In genomic region chr11:95009629-95010014, GRCm38 (mm10) we compare ENCODE assay signal across 8 mouse cellular contexts. TPM values are rescaled to one million over a fixed set of nuclear protein-coding genes. Genes with fewer than 3 reads are reported as not detected.
DNase-seq lines count a peak whose midpoint lies in the region; ATAC-seq lines count a peak whose summit lies in the region.

Gene Samd14, plus strand, starts transcription at chr11:95009879.

- H3K4me2 ChIP-seq in intestine, embryonic 16.5 days (ENCODE audit: low read depth, low read length), result peak within 1 kb of the TSS; percentile 85
- peak within 1 kb of the TSS; percentile 85 for H3K4me2 ChIP-seq in limb, embryonic 13.5 days (replicated peaks)
- peak within 1 kb of the TSS; percentile 80 for H3K4me2 ChIP-seq in midbrain, embryonic 12.5 days (replicated peaks)

- H3K9me3 ChIP-seq in intestine, embryonic 16.5 days (ENCODE audit: control insufficient read depth, low read length), result no peaks in the 10 kb centered on the region
- H3K9me3 ChIP-seq in limb, embryonic 13.5 days, result no peaks in the 10 kb centered on the region
- no peaks in the 10 kb centered on the region for H3K9me3 ChIP-seq in midbrain, embryonic 12.5 days

- peak; percentile 29 to 31 for DNase-seq in B cell, adult 2 months
- DNase-seq in Muller cell, postnatal 12 days (ENCODE audit: inconsistent ontology term), result peak; percentile 97
- DNase-seq in gastrocnemius, postnatal 10 days, result peak; percentile 66
- peak; percentile 68 for DNase-seq in yolk sac, embryonic 10.5 days (ENCODE audit: low spot score)

- peaks cover 31% of the 10 kb centered on the region for H3K4me1 ChIP-seq in intestine, embryonic 16.5 days (ENCODE audit: control insufficient read depth, insufficient read depth, low read length)
- peaks cover 53% of the 10 kb centered on the region for H3K4me1 ChIP-seq in limb, embryonic 13.5 days
- peaks cover 61% of the 10 kb centered on the region for H3K4me1 ChIP-seq in midbrain, embryonic 12.5 days

- peak within 1 kb of the TSS; percentile 91 for H3K27ac ChIP-seq in intestine, embryonic 16.5 days (ENCODE audit: low read length)
- peak within 1 kb of the TSS; percentile 97 for H3K27ac ChIP-seq in limb, embryonic 13.5 days
- H3K27ac ChIP-seq in midbrain, embryonic 12.5 days (replicated peaks), result peak within 1 kb of the TSS; percentile 98

- ATAC-seq in common myeloid progenitor, adult 5-6 weeks (replicated peaks; ENCODE audit: low read depth, poor library complexity, severe bottlenecking), result peak; percentile 28
- ATAC-seq in intestine, embryonic 16.5 days, result peak; percentile 60
- ATAC-seq in limb, embryonic 13.5 days (ENCODE audit: low FRiP score, low read depth), result peak; percentile 77
- ATAC-seq in midbrain, embryonic 12.5 days (ENCODE audit: low FRiP score, low read depth), result peak; percentile 59

- no peaks in the 10 kb centered on the region for H3K27me3 ChIP-seq in intestine, embryonic 16.5 days (replicated peaks; ENCODE audit: control insufficient read depth, insufficient read depth, low read length)
- no peaks in the 10 kb centered on the region for H3K27me3 ChIP-seq in limb, embryonic 13.5 days
- H3K27me3 ChIP-seq in midbrain, embryonic 12.5 days, result no peaks in the 10 kb centered on the region

- H3K9ac ChIP-seq in intestine, embryonic 16.5 days (ENCODE audit: low read depth, low read length), result peak within 1 kb of the TSS; percentile 84
- H3K9ac ChIP-seq in limb, embryonic 13.5 days, result peak within 1 kb of the TSS; percentile 94
- H3K9ac ChIP-seq in midbrain, embryonic 12.5 days (replicated peaks), result peak within 1 kb of the TSS; percentile 99

- H3K36me3 ChIP-seq in intestine, embryonic 16.5 days (ENCODE audit: control insufficient read depth, insufficient read depth, low read length), result 0 out of 2 replicates have a peak, but pooled peaks cover 2% of the 10 kb centered on the region
- H3K36me3 ChIP-seq in limb, embryonic 13.5 days, result peaks cover 28% of the 10 kb centered on the region
- H3K36me3 ChIP-seq in midbrain, embryonic 12.5 days, result peaks cover 20% of the 10 kb centered on the region

- H3K4me3 ChIP-seq in intestine, embryonic 16.5 days (ENCODE audit: low read length), result peak within 1 kb of the TSS; percentile 65
- peak within 1 kb of the TSS; percentile 75 for H3K4me3 ChIP-seq in limb, embryonic 13.5 days
- peak within 1 kb of the TSS; percentile 85 for H3K4me3 ChIP-seq in midbrain, embryonic 12.5 days

- WGBS in intestine, embryonic 16.5 days, result under 1% methylated on average over 32 of the region's 32 CpGs
- WGBS in limb, embryonic 13.5 days, result under 1% methylated on average over 30 of the region's 32 CpGs
- under 1% methylated on average over 31 of the region's 32 CpGs for WGBS in midbrain, embryonic 12.5 days

RNA-seq across cellular contexts. Expression of gene Samd14, which starts in this region (rescaled TPM):
- 15.5 and 16.6 TPM in 2 replicates for total RNA-seq in common myeloid progenitor, adult 5-6 weeks (2017)
- 1 to 10 TPM; 3.5 to 6.1 TPM for total RNA-seq in gastrocnemius, postnatal 10 days (2021)
- polyA plus RNA-seq in intestine, embryonic 16.5 days (2015; fragmentation: Nextera tagmentation; extraction: Ambion mirVana), result 13.2 and 13.6 TPM in 2 replicates
- 37.2 and 37.7 TPM in 2 replicates for polyA plus RNA-seq in limb, embryonic 13.5 days (2015; fragmentation: Nextera tagmentation; extraction: Ambion mirVana)
- 93.5 and 100 TPM in 2 replicates for polyA plus RNA-seq in midbrain, embryonic 12.5 days (2016; fragmentation: Nextera tagmentation; extraction: Ambion mirVana)

Comparison
In these comparisons a context has a peak if more than half of its experiments do, and no peak if none do; other contexts are left out.
1. Peak in every context shown above with its lines: DNase-seq, ATAC-seq, H3K4me3 ChIP-seq and H3K27ac ChIP-seq.
2. DNase-seq: peak in every context shown above with its lines; median percentile 97 in Muller cell, postnatal 12 days; 68 in yolk sac, embryonic 10.5 days; 66 in gastrocnemius, postnatal 10 days; 30 in B cell, adult 2 months.